Comparison of ENCODE assay signal across 35 mouse cellular contexts in genomic region chr8:8774496-8775015, GRCm38 (mm10).
A peak's percentile ranks its signal among the peaks of the same experiment; 100 is the strongest.
DNase-seq lines count a peak whose midpoint lies in the region; ATAC-seq and TF ChIP-seq lines count a peak whose summit lies in the region.
"Had no signal": no experiment of that assay in that cellular context is flagged by ENCODE, and none has a peak within 500 bp of the region (broad histone marks: within the 10 kb centered on the region; RNA-seq: fewer than 3 reads in every experiment).

No protein-coding gene starts in this region.

- no peak overlapping the region for H3K9ac ChIP-seq in lung, embryonic 15.5 days
- no peak overlapping the region for H3K9ac ChIP-seq in ES-E14 (ENCODE audit: insufficient read depth, low read depth, low read length, poor library complexity, severe bottlenecking)
- H3K9ac ChIP-seq: forebrain, embryonic 12.5 days; forebrain, postnatal 0 days; heart, embryonic 13.5 days; intestine, embryonic 15.5 days; limb, embryonic 12.5 days; liver, embryonic 15.5 days; midbrain, embryonic 12.5 days; neural tube, embryonic 12.5 days had no signal

- in situ Hi-C loops in ES-E14 (cut with MboI; ENCODE audit: low sequenced_read_pairs in 2 of 2, unreplicated experiment in 2 of 2): no loop called here

- H3K4me1 ChIP-seq in lung, embryonic 15.5 days: peaks cover 14% of the 10 kb centered on the region
- 0 out of 4 replicates have a peak, but pooled peaks cover 0 to 2% of the 10 kb centered on the region in 2 experiments for H3K4me1 ChIP-seq in ES-E14 (ENCODE audit: control insufficient read depth in 2 of 2, insufficient read depth in 2 of 2, low read length in 2 of 2, poor library complexity in 1 of 2)
- H3K4me1 ChIP-seq: forebrain, embryonic 12.5 days; intestine, embryonic 15.5 days; liver, embryonic 15.5 days; megakaryocyte, embryonic 14.5 days; neural tube, embryonic 12.5 days had no signal

- 26% methylated on average over 5 of the region's 5 CpGs for WGBS in lung, embryonic 15.5 days

- H3K4me2 ChIP-seq in lung, embryonic 15.5 days: no peak overlapping the region
- H3K4me2 ChIP-seq: forebrain, embryonic 12.5 days; heart, embryonic 13.5 days; intestine, embryonic 15.5 days; limb, embryonic 12.5 days; liver, embryonic 15.5 days; midbrain, embryonic 12.5 days; neural tube, embryonic 12.5 days had no signal

- TF ChIP-seq CTCF in left cerebral cortex, adult 2 months (IDR thresholded peaks at IDR 0.05): no peak

- H3K4me3 ChIP-seq in lung, embryonic 15.5 days: no peak overlapping the region
- no peak overlapping the region for H3K4me3 ChIP-seq in ES-E14 (ENCODE audit: insufficient read depth in 1 of 2, low read depth in 1 of 2, low read length in 2 of 2, poor library complexity in 1 of 2, severe bottlenecking in 1 of 2)
- H3K4me3 ChIP-seq in left cerebral cortex, adult 2 months: no peak overlapping the region
- H3K4me3 ChIP-seq: erythroblast, embryonic 14.5 days; forebrain, embryonic 12.5 days; heart, embryonic 13.5 days; intestine, embryonic 15.5 days; limb, embryonic 12.5 days; liver, embryonic 15.5 days; megakaryocyte, embryonic 14.5 days; midbrain, embryonic 12.5 days; myocyte; neural tube, embryonic 12.5 days had no signal

- peak overlapping the region; percentile 39; the same call in 1 of the 2 replicates for H3K27ac ChIP-seq in lung, embryonic 15.5 days
- no peak overlapping the region for H3K27ac ChIP-seq in ES-E14 (ENCODE audit: insufficient read depth, low read depth, low read length, poor library complexity, severe bottlenecking)
- H3K27ac ChIP-seq in left cerebral cortex, adult 2 months: no peak overlapping the region
- H3K27ac ChIP-seq: forebrain, embryonic 12.5 days; heart, embryonic 13.5 days; hindbrain, postnatal 0 days; intestine, embryonic 15.5 days; limb, embryonic 12.5 days; liver, embryonic 15.5 days; midbrain, embryonic 12.5 days; neural tube, embryonic 12.5 days; stomach, postnatal 0 days had no signal

- H3K36me3 ChIP-seq in lung, embryonic 15.5 days: no peaks in the 10 kb centered on the region
- H3K36me3 ChIP-seq in ES-E14 (ENCODE audit: control insufficient read depth, insufficient read depth, low read length, poor library complexity, severe bottlenecking): no peaks in the 10 kb centered on the region
- H3K36me3 ChIP-seq: forebrain, embryonic 12.5 days; G1E; heart, embryonic 13.5 days; intestine, embryonic 15.5 days; limb, embryonic 12.5 days; liver, embryonic 15.5 days; midbrain, embryonic 12.5 days; neural tube, embryonic 12.5 days had no signal

- DNase-seq in heart, adult 11 months: peak; percentile 71
- no peak for DNase-seq in heart, adult 8-10 months (ENCODE audit: low spot score)
- DNase-seq in lung, postnatal 14 days: no peak
- DNase-seq in ES-E14 (ENCODE audit: low read depth, low spot score): peak; percentile 36
- peak; percentile 20 for DNase-seq in embryo, embryonic 9.5 days (ENCODE audit: extremely low spot score)
- DNase-seq in left cerebral cortex, adult 2 months (ENCODE audit: extremely low spot score in 1 of 2, low spot score in 2 of 2): no peak
- DNase-seq: adrenal gland, postnatal 14 days; cerebellum, adult 11-12 months; cerebellum, postnatal 10 days; forebrain, postnatal 0 days; gastrocnemius, postnatal 14 days; heart, adult 18-20 months; heart, postnatal 10 days; kidney, adult 8-10 months; kidney, postnatal 10 days; layer of hippocampus, adult 9-11 months; lung, postnatal 36 days; right cerebral cortex, adult 18-20 months; thymus, adult 18-20 months; thymus, postnatal 25 days had no signal

- ATAC-seq in lung, embryonic 15.5 days (ENCODE audit: borderline replicate concordance, extremely low read depth, low FRiP score, low TSS enrichment): no peak
- no peak for ATAC-seq in erythroid progenitor cell, adult 5-6 weeks (replicated peaks; ENCODE audit: low FRiP score, poor library complexity, severe bottlenecking)
- ATAC-seq: forebrain, postnatal 0 days; hindbrain, postnatal 0 days; intestine, embryonic 15.5 days had no signal

- H3K9me3 ChIP-seq in lung, embryonic 15.5 days: no peaks in the 10 kb centered on the region
- no peaks in the 10 kb centered on the region for H3K9me3 ChIP-seq in ES-E14 (ENCODE audit: control insufficient read depth, insufficient read depth, low read depth, low read length)
- H3K9me3 ChIP-seq: forebrain, embryonic 12.5 days; G1E; heart, embryonic 13.5 days; intestine, embryonic 15.5 days; limb, embryonic 12.5 days; liver, embryonic 15.5 days; midbrain, embryonic 12.5 days; neural tube, embryonic 12.5 days had no signal

- H3K27me3 ChIP-seq in lung, embryonic 15.5 days: no peaks in the 10 kb centered on the region
- H3K27me3 ChIP-seq: heart, embryonic 13.5 days; intestine, embryonic 15.5 days; liver, embryonic 15.5 days; megakaryocyte, embryonic 14.5 days had no signal

- intact Hi-C loops in left cerebral cortex, adult 2 months (cut with DNase I): no loop called here

TF ChIP-seq in ES-E14, 5 proteins besides CTCF, POLR2A, EP300 and RAD21:
- TF ChIP-seq HCFC1 (IDR thresholded peaks at IDR 0.05; ENCODE audit: borderline replicate concordance, insufficient read depth, low read length): no peak

Comparison
In these comparisons a context has a peak if more than half of its experiments do, and no peak if none do; other contexts are left out.
1. DNase-seq: peak in heart, adult 11 months (single experiment), ES-E14 (single experiment) and embryo, embryonic 9.5 days (single experiment); none in heart, adult 8-10 months (single experiment), lung, postnatal 14 days (single experiment) and left cerebral cortex, adult 2 months (0 of 2).